Mouse (Mus musculus): ENCODE data around the gene Gm20379.

The Gm20379 gene

DNA sequence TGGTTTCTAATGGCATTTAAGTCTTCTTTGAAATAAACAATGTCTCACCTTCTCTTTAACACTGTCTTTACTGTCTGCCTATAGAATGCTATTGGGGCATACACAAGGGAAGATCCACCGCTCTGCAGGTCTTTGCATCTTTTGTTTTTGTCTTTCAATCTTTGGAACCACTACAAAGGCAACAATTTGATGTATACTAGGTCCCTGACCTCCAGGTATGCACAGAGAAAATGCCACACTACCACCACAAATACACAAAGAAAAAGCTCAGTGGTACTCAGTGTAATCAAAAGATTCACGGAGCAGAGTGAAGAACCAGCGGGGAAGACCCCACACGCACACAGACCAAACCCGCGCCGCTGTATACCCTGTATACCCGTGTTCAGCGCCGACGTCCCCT lies at the start of gene Gm20379:
Gene Gm20379 (plus strand): TSS at position 301 of the 400 bp plus-strand sequence.
- no peak for DNase-seq (ENCODE audit: low read depth, low spot score)

DNA sequence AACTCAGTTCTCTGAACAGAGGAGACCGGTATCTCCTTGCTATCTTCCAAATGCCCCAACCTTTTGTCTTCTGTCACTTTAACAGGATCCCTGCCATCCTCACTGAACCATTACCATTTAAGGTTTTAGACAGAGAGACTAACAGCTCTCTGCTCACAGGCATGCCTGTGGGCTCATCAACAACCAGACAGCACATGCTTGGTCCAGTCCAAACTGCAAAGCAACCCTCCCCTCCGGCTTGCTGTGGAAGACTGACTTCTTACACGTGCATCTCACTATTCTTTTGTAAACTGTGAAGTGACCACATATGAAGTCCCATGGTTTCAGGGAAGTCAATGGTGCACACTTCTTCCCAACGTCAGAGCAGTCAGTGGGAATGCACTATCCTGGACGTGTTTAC lies 44.5 kb upstream of the Gm20379 start:
- no peak for DNase-seq (ENCODE audit: low read depth, low spot score)

DNA sequence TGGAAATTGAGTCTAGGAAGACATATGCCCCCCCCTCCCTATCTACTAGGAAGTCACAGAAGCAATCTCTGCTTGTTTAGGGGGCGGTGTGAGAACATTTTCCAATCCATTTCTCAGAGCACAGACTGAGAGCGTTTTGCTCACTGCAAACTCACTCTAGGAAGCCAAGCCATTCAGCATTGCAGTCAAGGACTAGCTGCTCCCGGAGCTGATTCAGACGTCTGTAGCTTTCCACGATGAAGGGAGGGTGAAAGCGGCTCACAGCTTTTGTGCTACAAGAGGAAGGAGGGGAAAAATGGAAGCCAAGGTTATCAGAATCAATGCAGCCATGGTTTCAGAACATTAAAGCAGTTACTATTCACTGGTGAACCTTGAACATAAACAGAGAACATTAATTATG lies 42.2 kb upstream of the Gm20379 start:
- DNase-seq (ENCODE audit: low read depth, low spot score): peak; percentile 26

DNA sequence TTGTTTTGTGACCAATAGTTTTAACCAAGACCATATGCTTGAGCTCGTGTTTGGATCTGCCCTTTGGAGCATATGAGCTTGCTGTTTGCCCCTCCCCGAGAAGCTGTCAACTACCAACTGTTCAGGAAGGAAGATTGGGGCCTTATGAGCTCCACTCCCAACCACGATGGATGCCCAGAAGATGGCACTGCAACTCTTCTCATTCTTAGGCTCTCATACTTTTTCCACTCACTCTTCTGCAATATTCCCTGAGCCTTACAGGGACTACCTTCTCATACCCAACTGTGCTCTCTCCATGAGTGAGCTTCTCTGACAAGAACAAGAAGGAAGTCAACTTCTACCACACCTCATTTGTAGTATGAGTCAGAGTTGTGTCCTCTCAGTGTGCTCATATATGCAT lies 38.7 kb upstream of the Gm20379 start:
- no peak for DNase-seq (ENCODE audit: low read depth, low spot score)

DNA sequence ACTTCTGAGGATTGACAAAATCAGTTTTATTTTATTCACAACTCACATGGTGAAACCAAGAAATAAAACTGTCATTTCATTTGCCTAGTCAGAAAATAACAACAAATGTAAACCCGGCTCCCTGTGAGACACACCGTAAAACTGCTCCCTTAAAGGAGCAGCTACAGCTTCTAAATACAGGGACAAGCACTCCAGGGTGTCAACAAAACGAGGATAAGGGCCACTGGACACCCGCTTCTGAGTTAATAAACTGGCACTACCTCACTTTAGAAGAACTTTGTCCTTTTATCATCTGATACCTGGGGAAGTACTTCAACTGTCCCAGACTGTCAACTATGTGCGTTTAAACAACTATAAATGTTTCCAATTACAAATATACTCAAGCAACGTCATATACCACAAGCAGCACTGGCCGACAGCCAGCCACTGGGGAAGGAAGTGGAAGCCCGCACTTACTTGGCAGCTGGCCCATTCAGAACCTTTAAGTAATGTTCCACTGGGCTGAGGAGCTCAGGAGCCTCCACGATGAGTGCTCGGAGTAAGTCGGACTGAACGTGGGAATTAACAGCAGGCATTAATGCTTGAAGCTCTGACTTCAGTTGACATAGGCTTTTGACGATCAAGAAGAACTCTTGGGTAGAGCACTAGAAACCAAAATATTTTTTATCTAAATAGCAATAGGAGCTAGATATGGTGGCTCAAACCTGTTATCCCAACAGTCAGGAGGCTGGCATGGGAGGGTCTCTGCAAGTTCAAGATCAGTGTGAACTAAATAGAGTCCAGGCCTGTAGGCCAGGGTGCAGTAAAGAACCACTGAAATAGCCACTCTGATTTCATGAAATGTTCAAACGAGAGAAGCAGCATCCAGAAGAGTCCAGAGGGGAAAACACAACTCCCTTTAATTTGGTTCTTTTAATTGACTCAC lies 31.2 kb upstream of the Gm20379 start:
- no peak for DNase-seq (ENCODE audit: low read depth, low spot score)

DNA sequence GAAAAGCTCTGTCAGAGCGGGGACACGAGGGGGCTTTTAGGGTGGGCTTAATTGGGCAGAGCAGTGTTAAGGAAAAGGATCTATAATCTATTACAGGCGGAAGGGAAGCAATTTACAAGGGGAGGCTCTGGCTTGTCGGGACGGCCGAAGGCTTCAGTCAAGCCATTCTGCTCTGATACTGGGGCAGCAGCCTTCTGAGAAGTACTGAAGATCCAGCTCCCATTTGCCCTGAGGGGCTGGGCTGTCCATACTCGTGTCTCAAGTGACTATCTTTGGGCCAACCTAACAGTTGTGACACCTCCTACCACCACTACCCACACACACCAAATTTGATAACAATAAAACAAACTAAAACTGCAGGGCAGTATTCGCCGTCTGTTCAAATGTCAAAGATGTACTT lies 30.5 kb upstream of the Gm20379 start:
- DNase-seq (ENCODE audit: low read depth, low spot score): no peak

DNA sequence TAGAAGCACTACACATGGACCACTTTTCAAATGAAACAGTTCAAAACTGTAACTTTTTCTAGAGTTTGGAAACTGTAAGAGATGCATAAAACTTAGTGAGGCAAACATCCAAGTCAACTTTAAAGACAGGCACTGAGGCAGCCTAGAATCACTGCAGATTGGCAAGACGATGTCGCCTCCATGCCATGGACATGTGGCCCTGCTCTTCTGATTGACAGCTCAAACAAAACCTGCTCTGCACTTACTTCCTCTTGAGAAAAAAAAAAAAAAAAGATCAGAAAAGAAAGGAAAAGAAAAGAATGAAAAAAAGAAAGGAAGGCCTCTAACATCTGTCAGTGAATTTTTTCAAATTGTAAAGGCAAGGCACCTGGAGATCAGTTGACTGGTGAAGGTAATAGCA lies 28.8 kb upstream of the Gm20379 start:
- no peak for DNase-seq (ENCODE audit: low read depth, low spot score)

DNA sequence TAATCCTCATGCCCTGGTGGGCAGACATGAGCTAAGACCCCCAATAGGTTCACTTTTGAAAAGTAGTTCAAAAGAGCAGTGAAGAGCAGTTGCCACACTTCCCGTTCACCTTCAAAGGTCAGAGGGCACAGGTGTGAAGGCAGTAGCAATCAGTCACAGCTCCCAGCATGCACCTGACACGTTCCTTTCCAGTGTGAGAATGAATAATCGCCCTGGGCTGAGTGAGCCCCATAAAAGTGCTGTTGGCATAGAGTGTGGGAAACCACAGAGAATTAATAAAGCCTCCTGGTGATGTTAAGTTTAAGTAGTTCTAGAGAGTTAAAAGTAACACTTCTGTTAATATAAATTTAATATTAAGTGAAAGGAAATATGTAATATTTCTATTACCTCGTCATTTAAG lies 14.2 kb upstream of the Gm20379 start:
- no peak for DNase-seq (ENCODE audit: low read depth, low spot score)

DNA sequence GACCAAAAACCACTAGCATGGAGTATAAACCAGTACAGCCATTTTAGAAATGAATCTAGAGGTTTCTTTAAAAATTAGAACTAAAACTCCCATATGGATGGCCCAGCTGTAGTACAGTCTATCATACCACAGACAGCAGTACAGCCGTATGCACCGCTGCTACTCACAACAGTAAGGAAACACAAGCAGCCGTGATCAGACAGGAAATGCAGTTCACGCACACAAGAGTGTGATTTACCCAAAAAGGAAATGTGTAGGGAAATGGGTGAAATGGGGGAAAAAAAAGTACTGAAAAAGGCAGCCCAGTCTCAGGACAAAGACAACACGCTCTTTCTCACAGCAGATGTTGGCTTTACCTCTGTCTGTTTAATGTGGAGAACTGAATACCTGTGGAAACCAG lies 11.9 kb upstream of the Gm20379 start:
- no peak for DNase-seq (ENCODE audit: low read depth, low spot score)

DNA sequence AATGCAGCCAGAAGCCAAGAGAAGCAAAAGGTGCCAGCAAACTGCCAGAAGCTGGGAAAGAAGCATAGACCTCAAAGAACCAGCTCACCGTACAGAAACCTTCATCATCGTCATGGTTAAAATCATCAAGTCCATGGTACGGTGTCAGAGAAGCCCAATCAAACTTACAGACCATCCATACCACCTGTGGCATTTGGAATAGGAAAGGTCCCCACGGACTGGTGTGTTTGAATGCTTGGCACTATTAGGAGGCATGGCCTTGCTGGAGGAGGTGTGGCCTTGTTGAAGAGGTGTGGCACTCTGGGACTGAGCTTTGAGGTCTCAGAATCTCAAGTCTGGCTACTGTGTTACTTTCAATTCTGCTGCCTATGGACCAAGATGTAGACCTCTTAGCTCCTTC lies 9.3 kb upstream of the Gm20379 start:
- DNase-seq (ENCODE audit: low read depth, low spot score): no peak

DNA sequence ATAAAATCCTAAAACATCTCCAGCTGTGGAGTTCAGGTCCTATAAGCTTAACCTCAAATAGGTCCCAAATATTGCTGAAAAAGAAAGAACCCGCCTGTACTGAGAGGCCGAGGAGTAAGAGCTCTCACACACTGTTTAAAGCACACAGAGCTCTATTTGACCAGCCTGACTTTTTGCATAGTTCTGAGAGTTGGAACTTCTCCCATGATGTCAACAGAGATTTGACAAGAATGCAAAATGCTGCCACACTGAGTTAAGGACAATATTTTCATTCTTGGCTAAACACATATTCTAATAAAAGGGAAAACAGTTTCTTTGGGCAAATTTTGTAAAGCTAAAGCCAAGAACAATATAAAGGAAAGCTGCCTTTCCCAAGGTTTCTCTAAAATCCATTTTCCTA lies 8.8 kb upstream of the Gm20379 start:
- no peak for DNase-seq (ENCODE audit: low read depth, low spot score)

DNA sequence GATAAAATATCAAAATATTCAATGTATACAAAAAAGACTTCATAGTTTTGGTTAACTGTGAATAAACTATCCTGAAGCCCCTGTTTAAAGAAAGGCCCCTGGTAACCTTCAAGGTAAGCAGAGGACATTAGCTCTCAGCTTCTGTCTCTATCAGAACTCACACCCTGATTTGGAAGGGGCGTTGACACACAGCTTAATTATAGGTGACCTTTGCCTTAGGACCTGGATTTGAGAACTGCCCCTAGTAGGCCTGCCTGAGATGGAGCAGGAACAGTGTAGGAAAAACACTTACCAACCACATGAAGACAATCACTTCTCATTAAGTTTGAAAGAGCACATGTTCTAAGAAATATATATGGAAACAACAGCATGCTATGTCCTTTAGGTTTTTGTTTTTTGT lies 6.3 kb upstream of the Gm20379 start:
- no peak for DNase-seq (ENCODE audit: low read depth, low spot score)

DNA sequence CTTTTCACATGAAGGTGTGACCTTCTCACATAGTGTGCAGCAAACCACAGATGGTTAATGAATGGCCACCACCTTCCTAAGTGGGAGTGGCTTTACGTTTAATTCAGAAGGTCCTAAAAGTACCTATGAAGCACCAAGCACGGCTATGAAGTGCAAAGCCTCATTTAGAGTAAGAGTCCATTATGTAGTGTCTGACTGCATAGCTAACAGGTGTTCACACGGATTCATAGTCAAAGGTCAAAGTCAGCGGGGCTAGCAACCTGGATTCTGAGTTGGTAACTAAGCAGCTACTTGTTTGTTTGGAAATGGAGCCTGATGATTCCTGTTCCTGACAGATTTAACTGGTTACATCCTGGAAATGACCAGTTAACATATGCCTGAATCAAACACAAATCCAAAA lies 4.0 kb upstream of the Gm20379 start:
- no peak for DNase-seq (ENCODE audit: low read depth, low spot score)

DNA sequence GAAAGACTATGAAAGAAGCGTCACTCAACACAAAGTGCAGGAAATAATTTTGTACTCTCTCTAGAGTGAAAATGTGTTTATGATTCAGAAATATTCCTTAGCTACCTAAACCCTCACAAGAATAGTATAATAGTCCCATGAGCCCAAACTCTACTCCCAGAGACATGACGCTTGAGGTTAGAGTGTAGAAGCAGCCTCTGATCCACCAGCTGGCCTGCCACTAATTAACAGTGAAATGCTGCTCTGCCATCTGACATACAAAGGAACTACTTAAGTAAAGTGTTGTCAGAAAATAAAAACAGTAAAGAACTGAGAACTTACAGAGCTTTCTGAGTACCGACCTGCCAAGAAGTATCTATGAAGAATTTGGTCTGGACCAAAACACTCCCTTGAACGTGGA lies 3.3 kb upstream of the Gm20379 start:
- DNase-seq (ENCODE audit: low read depth, low spot score): no peak

DNA sequence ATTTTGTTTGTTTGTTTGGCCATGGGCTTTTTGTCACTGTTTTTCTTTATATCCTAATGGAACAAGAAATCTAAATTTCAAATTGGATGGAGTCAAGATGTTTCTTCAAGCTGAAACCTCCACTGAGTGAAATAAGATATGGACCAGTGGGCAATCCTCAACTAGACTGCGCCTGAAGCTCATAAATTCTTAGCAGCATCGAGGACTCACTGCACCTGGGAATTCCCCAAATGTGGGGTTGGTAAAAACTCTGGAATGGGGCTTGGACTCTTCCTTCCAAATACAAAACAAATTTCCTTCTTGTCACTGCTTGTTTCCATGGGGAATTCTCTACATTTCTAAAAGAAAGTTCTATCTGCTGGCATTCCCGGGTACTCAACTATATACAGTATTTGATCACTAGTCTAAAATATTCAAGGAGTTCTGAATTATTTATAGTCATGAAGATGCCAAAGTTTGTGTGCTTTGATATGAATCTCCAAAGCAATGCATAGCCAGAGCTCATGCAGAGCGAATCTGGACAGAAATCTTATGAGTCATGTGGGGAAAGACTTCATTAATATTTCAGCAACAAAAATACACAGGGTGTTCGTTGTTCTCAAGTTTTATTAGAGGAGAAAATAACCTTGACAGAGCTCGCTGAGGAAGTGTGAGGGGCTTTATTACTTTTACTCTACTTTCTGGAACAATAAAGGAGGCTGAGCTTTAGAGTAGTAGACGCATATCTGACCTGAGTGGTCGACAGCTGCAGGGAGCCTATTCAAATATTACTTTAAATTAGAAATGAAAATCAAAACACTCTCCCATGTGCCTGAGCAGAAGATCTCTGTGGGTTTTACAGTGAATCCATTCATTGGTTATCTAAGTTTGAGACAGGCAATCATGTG lies 2.5 kb upstream of the Gm20379 start:
- no peak for DNase-seq (ENCODE audit: low read depth, low spot score)

DNA sequence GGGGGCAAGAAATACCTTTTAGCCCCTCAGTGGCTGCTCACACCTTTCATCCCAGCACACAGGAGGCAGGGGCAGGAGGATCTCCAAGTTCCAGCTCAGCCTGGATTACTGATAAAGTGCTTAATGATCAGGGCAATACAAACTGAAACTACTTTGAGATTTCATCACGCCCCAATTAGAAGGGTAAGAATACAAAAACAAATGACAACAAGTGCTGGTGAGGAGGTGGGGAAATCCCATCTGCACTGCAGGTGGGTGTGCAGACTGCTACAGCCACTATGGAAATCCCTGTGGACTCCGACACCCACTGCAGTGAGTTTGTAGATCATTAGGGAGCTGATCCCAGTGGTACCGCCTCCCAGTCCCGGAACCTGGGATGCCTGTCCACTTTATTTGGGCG lies 1.5 kb upstream of the Gm20379 start:
- DNase-seq (ENCODE audit: low read depth, low spot score): no peak

DNA sequence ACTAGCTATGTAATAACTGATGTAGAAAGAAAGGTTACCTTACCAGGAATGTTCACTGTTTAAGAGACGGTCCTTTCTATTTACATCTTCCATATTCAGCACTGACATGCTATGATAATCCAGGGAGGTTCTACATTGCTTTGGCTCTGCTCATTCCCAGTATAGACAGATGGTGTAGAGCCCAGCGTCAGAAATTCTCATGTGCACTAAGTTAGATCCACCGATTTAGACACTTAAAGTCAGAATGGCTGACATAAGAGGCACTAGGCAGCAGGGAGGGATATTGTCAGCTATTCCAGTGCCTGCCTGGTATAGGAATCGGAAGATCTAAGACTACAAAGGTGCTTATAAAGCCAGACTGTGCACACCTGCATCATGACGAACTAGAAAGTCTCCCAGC lies 8.8 kb downstream of the Gm20379 start:
- DNase-seq (ENCODE audit: low read depth, low spot score): no peak

DNA sequence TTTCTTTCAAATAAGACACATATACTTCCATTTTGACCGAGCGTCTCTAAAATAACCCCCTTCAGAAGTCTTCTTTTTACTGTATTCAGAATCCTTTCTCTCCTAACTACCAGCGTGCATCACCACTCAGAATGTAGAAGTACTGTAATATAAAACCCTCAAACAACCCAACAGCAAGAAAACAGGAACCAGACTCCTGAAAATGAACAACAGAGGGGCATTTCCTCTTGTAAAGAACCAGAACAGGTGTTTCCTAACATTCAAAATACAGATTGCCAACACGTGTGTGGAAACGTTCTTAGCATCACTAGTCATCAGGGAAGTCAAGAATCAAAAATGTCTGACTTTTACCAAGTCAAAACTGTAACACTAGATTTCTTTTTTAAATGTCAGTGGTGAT lies 15.0 kb downstream of the Gm20379 start:
- no peak for DNase-seq (ENCODE audit: low read depth, low spot score)

DNA sequence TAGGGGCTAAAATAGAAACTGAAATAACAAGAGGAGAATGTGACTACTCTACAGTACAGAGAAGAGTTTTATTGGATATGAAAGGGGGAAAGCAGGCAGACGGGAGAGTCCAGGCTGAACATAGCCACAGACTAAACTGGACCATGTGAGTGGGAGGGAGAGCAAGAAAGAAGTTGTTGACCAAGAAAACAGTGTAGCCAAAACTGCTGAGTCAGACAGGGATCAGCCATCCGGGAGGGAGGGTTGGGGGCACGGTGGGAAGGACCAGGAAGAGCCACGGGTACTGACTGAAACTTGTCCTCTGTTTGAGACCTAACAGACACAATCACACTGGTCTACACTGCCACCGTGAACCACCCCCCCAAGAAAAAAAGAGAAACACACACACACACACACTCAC lies 20.2 kb downstream of the Gm20379 start:
- DNase-seq (ENCODE audit: low read depth, low spot score): no peak

DNA sequence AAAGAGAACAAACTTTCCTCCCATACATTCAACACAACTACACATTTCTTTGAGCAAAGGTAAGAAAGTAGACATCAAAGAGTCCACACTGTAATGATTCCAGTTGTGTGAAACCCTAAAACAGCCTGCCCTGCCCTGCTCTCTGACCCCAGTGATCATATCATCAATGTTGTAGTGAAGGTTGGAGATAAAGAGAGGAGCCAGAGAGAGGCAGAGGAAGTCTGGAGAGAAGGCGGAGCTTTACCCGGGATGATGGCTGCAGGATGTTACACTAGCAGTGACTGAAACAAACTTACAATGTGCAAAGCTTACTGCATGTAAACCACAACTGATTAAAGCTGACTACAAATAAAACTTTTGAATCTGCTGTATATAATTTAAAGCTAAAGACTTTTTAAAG lies 22.2 kb downstream of the Gm20379 start:
- DNase-seq (ENCODE audit: low read depth, low spot score): no peak

DNA sequence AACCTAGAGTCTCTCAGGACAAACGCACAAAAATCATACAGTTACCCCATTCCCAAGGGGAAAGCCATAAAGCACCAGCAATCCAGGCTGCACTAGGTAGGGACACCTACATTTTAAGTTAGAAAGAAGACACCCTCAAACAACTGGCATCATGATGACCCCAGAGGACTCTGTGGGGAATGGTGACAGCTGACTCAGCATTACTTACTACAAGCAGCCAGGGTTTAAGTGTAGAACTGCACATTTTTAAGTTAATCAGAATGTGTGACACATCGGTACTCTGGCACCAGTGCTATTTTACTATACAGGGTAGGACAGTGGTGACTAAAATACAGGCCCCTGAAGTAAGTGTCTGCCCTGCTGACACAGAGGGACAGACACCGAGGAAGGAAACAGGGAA lies 24.8 kb downstream of the Gm20379 start:
- DNase-seq (ENCODE audit: low read depth, low spot score): no peak

DNA sequence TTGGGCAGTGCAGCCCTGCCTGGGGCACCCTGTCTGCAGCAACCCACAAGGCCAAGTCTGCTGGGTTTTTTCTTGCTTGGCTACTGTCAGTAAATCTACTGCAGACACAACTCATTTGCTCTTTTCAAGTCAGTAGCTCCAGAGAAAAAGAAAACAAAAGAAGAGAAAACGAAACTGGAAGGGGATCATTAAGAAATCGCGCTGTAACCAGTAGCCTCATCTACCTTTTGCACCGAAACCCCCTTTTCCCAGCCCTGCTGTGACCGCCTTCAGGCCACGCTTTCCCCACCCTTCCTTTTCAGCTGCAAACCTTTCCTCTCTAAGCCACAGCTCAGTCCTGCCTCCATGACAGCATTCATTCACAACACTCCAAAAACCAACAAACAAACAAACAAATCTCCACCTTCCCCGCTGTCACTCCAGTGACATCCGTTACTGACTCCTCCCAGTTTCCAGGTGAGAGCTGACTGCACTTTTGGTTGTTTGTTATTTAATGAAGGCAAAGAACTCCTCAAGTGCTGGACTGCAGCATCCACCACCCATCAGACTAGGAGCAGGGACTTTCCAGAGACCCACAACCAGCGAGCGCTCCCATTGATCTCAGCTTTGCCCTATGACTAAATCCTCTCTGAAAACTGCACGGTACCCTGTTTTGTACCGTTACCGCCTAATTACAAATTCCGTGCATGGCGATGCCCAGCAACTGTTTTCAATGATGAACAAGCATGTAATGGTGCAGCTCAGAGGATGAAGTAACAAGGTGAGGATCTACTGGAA lies 26.5 kb downstream of the Gm20379 start:
- no peak for DNase-seq (ENCODE audit: low read depth, low spot score)
